Mouse (Mus musculus) lung, adult 10 weeks (tissue): ENCODE data around the gene Gm7361. TPM values are rescaled to one million over a fixed set of nuclear protein-coding genes. Genes with fewer than 3 reads are reported as not detected.

Experiments
- polyA plus RNA-seq: library from polyadenylated mRNA; stranded (reverse); fragments of 350-450 nt; fragmentation: Illumina TruSeq; extraction: RNeasy Lipid Tissue Mini Kit (QIAGEN cat#74804); gene quantifications from one replicate; pipeline ENCODE4 v1.2.3, GENCODE M21; 2014; ENCODE audit warnings: low read depth, low replicate concordance; ENCODE audit not compliant: insufficient read depth

Gene Gm7361
- not detected for polyA plus RNA-seq

GRCm38 (mm10) chr5:26257391-26257790 lies at the start of gene Gm7361:
Gene Gm7361 (plus strand): TSS chr5:26257691.

Other genes with a start within 250 kb of the Gm7361 start
- not detected for gene Gm5862, start 234.8 kb upstream of the Gm7361 start, polyA plus RNA-seq
- gene Speer4a, start 218.1 kb upstream of the Gm7361 start, polyA plus RNA-seq, result not detected
- not detected for gene Gm7347, start 199.1 kb upstream of the Gm7361 start, polyA plus RNA-seq
- gene Gm10471, start 168.4 kb upstream of the Gm7361 start, polyA plus RNA-seq, result not detected
- not detected for gene 5031410I06Rik, start 152.3 kb upstream of the Gm7361 start, polyA plus RNA-seq
- not detected for gene Gm10220, start 136.3 kb upstream of the Gm7361 start, polyA plus RNA-seq